Mouse (Mus musculus) common myeloid progenitor, adult 5-6 weeks (primary cell): ENCODE data around the gene Eps8l1. TPM values are rescaled to one million over a fixed set of nuclear protein-coding genes. Genes with fewer than 3 reads are reported as not detected.
"Not testable (repeated sequence)": the region's sequence is repeated elsewhere in the genome, so short reads cannot be mapped to it uniquely, and the experiment has no call there.

Experiments
- ATAC-seq: replicated peaks from 2 replicates; pipeline ENCODE4 v1.8.0; 2016; ENCODE audit warnings: low read depth, mild to moderate bottlenecking, moderate TSS enrichment, inconsistent platforms; ENCODE audit not compliant: poor library complexity, severe bottlenecking
- total RNA-seq: library from RNA; stranded (forward); fragments of 200-1000, 187-1606 nt; gene quantifications from 2 replicates; pipeline ENCODE4 v1.2.3, GENCODE M21; 2017

Gene Eps8l1
- 4.2 and 5.6 TPM in 2 replicates for total RNA-seq

DNA sequence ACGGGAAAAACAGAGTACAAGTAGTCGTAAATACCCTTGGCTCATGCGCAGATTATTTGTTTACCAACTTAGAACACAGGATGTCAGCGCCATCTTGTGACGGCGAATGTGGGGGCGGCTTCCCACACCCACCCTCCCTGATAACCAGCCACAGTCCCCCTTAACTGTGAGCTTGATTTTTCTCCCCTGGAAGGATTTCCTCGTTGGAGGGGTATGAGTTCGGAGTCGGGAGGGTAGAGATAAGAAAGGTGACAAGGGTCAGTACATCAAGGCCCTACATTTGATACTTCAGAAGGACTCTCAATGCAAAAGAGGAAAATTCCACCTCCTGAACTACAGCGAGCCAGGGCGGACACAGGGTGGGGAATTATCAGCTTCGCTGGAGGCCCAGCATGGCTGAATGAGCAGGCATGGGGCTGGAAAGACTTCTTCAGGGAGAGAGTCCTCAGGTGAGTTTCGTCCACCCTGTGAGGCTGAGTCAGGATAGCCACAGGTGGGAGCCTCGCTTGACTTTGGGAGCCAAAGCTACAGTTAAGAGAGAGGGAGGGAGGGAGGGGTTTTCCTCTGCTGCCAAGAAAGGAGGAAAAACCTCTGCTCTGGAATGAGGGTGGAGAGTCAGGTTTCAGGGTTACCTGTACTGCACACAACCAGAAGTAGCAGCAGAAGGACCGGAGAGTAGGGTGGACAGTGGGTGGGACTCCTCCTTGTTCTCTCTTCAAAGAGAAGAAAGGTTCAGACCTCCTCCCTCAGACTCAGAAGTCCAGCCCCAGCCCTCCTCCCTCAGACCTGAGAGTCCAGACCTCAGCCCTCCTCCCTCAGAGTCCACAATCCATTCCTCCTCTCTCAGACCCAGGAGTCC lies at the start of gene Eps8l1:
TSS of gene Eps8l1 (plus strand) at position 99 of the 859 bp plus-strand sequence.
- ATAC-seq = peak; percentile 36; the same call in 1 of the 2 replicates

DNA sequence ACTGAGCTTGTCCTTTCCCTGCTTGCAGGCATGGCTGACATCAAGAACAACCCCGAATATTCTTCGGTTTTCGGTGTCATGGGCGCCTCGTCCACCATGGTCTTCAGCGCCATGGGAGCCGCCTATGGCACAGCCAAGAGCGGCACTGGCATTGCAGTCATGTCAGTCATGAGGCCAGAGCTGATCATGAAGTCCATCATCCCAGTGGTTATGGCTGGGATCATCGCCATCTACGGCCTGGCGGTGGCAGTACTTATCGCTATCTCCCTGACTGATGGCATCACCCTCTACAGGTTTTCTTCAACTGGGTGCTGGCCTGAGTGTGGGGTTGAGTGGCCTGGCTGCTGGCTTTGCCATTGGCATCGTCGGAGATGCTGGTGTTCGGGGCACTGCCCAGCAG lies 48.1 kb upstream of the Eps8l1 start:
- ATAC-seq = not testable (repeated sequence)

DNA sequence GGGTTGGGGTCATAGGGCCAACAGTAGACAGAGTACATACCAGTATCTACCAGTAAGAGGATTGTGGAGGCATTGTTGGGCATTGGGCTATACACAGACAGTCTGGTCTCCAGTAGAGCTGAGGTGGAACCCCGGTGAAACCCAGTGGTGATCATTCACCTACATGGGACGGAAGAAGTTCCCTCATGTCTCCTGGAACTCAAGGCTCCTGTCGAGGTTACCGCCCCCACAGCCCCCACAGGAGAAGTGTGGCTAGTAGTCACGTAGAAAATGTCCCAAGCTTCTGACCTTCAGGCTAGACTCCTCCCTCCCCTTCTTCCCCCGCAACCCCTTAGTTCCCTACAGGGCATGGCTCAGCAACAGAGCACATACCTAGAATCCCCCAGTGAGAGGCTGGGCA lies 40.8 kb upstream of the Eps8l1 start:
- no peak for ATAC-seq

DNA sequence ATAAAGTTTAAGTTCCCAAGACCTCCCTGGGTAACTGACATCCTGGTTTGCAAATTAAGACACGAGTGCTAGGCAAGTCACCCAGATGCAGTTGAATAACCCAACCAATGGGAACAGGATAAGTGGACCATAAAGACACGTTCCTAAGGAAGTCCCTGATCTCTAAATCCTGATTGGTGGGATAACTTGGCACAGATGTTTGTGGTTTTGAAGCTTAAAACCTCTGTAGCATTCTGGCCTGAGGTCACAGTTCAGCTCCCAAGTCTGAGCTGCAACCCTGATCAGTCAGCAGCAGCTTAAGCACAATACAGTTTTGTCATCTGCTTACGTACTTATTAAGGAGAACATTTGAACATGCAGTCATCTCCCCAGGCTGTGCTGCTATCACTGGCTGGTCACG lies 40.2 kb upstream of the Eps8l1 start:
- ATAC-seq = no peak

DNA sequence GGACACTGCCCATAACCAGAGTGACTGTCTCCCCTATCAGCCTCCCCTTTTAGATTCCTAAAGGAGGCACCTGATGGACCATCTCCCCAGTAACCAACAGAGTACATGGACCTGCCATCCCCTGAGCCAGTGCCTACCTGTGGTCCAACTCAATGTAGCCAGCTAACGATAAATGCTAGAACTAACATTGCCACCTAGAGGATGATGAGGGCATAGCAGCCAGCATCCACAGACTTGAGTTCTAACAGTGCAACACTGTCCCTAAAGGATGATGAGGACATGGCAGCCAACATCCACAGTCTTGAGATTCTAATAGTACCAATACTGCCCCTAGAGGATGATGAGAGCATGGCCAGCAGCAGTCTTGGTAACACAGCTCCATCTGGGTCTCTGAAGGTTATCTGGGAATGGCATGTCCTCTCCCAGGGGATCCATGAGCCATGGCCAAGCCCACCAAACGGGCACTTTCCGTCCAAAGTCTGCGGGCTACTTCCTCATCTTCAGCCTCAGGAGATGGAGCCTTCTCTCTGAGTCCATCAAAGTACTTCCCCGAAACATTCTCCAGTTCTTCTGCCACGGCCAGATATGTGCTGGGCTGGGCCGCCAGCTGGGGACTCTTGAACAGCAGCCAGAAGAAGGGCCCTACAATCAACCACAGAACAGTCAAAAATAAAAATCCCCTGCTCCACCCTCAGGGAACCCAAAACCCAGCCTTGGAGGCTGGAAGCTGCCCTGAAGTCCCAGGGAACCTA lies 33.1 kb upstream of the Eps8l1 start:
- peak; percentile 86 for ATAC-seq

DNA sequence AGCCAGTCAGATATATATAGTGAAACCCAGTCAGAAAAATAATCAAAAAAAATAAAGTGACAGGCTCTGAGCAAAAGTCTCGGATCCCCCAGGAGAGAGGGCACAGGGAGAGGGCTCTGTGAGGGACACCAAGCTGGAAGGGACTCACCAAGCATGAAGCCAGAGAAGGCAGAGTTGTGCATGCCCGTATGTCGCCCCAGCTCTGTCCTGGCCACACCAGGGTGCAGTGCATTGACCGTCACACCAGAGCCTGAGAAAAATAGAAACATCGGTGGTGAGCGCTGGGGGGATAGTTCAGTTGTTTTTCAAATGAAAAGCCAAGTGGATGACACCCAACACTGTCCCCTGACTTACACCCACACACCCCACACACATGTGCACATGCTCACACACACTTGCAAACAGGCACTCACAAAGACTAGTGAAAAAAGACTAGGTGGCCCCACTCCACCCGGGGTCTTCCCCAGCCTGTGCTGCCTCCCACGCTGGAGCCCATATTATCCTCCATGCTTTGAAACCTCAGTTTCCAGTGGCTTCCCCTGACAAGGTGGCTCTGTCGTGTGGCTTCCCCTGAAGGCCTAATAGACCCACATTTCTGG lies 30.1 kb upstream of the Eps8l1 start:
- no peak for ATAC-seq

DNA sequence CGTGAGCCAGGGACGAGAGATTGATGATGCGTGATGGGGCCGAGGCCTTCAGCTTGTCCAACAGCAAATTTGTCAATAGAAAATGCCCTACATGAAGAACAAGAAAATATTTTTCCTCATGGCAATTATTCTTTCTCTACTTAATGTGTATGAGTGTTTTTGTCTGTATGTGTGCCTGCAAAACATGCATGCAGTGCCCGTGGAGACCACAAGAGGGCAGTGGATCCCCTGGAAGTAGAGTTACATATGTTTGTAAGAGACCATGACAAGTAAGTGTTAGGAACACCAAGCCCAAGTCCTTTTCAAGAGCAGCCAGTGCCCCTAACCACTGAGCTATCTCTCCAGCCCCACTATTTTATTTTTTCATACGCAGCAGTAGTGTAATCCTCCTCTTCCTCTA lies 28.9 kb upstream of the Eps8l1 start:
- ATAC-seq = peak; percentile 28; the same call in 1 of the 2 replicates

DNA sequence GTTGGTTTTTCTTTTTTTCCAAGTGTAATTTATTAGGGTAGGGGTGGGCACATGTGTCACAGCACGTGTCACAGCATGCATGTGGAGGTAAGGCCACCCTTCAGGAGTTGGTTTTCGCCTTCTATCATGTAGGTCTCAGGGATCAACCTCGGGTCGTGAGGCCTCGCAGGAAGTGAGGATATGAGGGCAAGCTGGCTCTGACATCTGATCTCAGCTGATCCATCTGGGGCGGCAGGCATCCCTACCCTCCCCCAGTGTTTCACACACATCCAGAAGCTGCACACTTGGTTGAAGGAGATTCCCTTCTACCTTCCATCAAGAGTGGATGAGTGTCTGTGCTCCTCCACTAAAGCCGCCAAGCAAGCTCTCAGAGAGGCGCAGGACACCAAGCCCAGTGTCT lies 28.4 kb upstream of the Eps8l1 start:
- no peak for ATAC-seq

DNA sequence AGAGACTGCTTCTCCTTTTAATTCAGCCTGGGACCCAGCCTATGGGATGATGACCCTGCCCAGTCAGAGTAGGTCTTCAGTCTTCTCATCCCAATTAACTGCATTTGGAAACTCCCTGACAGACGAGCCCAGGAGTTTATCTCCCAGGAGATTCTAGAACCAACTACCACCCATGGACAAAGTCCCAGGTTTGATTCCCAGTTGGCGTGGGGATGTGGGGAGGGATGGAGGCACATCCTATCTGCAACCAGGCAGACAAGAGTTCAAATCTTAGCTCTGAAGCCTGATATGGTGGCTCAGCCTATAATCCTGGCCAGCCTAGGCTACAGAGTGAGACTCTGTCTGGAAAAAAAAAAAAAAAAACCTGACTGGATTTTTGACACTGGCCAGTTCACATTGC lies 22.8 kb upstream of the Eps8l1 start:
- no peak for ATAC-seq

DNA sequence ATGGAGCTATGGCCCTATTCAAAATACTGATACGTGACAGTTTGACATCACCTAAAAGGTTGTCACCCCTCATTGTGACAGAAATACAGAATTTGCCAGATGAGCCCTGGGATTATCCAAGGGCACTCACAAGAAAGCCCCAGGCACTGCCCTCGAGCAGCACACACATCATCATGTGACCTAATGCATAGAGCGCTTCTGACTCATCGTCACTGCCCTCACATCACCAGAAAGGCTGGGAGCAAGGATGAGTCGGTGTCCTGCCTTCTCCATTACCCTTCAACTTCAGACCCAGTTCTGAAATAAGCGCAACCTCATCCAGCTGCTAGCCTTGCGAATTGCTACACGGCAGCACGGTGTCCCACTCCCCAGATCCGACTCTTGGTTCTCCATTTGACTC lies 19.9 kb upstream of the Eps8l1 start:
- ATAC-seq = no peak

DNA sequence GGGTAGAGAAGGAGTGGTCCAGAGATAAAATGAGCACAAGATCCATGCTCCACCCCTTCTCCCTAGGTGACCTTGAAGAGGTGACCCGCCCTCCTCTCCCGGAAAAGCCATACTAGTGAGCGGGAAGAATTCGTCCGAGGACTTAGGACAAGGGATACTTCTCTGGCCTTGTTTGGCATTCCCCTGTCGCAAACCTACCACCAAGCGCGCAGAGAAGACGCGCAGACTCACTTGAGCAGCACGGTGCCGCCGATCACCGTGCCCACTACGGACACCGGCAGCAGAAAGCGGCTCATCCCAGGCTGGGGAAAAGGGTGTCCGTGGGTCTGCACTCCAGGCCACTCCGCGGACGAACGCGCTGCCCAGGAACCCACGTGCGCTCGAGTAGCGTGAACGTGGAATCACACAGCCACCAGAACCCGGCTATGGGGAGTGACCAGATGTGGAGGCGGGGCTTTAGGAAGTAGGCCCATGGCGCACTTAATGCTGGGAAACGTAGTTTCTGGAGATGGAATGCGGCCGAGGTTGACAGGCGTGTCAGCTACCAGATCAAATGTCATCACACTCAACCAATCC lies 15.2 kb upstream of the Eps8l1 start, which contains the start of gene Rdh13:
TSS of gene Rdh13 (minus strand) at position 434 of the 576 bp plus-strand sequence.
- ATAC-seq = peak; percentile 99

DNA sequence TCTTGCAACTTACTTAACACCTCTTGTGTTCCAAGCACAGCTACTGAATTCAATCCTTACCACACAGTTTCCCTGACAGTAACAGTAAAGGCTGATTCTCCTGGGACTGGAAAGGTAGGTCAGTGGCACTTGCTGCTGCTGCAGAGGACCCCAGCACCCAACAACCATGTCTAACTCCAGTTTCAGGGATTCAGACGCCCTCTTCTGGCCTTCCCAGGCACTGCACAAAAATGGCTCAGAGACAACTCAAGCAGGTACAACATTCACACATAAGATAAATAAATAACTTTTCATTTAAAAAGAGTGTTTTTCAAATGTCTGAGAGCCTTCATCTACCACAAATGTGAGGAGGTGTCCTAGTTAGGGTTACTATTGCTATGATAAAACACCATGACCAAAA lies 13.3 kb upstream of the Eps8l1 start:
- ATAC-seq = no peak

DNA sequence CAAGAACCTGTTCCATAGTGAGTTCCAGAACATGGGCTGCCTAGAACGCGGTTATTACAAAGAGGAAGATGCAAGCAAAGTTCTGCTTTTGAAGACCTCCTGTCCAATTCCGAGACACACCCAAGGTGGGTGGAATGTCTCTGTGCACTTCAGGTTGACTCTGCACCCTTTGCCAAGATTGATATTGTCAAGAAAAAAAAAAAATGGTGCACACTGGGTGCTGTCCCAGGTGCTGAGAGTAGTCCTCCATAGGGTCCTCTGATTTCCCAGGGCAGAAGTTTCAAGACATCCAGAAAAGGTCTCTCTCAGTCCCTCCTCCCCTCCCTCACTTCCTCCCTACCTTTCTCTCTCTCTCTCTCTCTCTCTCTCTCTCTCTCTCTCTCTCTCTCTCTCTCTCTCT lies 12.0 kb upstream of the Eps8l1 start:
- ATAC-seq = no peak

DNA sequence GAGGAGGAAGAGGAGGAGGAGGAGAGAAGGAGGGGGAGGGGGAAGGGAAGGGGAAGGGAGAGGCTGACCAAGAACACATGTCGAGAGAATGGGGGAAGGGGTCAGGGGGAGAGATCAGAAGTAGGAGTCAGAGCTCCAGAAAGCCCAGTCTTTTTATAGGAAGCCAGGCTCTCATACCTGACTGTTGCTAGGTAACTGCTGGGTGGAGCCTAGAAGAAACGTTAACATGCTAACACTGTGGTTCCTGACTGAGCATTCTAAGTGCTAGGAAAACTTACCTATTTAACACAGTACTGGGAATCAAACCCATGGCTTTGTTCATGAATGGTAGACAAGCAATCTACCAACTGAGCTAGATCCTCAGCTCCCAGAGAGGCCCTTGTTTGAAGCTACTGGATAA lies 11.3 kb upstream of the Eps8l1 start:
- ATAC-seq = no peak

DNA sequence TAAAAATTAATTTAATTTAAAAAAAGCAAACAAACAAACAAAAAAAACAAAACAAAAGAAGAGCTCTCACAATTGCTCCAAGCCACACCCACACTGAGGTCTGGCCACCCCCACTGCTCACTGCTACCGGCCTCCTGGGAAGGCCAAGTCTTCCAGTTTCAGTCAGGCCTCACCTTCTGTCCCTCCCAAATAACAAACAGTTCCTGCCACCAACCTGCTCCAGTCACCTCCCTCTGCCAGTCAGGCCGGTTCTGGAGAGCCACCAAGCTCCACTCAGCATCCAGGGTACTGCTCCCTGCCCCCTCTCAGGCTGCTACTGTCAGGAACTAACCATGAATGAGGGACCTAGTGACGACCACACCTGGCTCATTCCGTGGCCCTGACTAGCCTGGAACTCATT lies 7.8 kb upstream of the Eps8l1 start:
- 0 out of 2 replicates have a peak, but pooled peaks have one; percentile 18 for ATAC-seq

DNA sequence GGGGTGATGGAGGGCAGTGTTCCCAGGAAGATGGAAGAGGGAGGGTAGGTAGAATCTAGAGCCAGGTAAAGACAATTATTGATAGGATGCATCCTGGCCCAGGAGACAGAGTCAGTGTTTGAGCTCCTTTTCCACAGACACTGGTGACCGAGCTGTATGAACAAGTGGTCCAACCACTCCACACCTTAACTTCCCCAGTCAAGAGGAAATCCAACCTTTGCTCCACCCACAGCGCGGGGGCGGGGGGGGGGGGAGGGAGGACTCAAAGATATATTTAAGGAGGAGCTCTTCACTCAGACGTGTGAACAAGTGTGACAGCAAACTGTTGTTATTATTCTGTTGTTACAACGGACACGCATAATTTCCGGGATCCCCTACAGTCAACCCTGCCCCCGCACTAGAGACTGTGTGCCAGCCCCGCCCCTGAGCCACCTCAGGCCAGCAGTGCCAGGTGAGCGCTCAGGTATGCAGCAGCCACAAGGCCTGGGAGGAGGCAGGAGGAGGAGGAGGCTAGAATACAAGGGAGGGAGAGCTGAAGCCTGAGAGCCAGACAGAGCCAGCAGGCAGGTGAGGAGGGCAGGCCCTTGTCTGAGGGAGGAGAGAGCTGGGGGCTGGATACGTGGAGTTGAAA lies 3.8 kb downstream of the Eps8l1 start:
- peak; percentile 17; the same call in 1 of the 2 replicates for ATAC-seq

DNA sequence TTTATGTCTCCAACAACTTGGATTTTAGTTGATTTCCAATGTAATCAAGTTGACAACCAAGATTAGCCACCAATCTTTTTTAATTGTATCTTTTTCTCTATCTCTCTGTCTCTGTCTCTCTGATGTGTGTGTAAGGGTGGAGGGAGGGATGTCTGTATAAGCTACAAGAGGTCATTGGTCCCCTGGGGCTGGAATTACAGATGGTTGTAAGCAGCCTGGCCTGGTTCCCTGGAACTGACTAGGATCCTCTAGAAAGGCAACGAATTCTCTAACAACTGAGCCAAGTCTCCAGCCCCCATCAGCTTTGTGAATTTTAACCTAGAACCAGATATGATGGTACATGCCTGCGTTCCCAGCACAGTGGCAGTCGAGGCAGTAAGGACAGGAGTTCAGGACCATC lies 7.3 kb downstream of the Eps8l1 start:
- no peak for ATAC-seq

DNA sequence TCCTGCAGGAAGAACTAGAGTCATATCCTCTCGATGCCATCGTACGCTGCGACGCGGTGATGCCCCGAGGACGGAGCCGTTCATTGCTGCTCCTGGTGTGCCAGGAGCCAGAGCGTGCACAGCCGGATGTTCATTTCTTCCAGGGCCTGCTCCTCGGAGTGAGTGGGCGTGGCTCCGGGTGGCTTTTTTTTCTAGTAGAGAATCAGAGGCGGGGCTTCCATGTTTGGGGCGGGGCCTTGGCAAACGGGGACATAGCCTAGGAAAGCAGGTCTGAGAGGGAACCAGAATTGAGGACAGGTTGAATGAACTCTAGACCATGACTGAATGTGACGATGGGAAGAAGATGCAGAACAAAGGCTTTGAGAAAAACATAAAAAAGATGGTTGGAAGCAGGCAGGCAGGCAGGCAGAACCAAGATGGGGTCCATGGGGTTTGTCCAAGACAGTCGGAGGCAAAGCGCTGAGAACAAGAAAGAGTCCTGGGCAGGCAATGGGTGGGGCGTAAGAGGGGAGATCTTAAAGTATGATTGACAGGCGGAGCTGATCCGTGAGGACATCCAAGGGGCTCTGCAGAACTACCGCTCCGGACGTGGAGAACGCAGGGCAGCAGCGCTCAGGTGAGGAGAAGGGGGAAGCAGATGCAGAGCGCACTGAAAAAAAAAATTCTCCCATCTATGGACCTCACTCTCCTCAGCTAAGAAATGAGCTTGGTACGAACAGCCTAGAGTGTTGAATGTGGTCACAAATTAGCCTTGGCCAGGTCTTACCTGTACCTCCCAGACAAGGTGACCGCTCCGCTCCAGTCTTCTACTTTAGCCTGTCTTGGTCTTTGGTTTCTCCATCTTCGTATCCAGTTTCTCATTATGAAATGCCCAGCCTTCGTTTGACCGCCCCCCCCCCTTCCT lies 10.1 kb downstream of the Eps8l1 start:
- peak; percentile 34; the same call in 1 of the 2 replicates for ATAC-seq

DNA sequence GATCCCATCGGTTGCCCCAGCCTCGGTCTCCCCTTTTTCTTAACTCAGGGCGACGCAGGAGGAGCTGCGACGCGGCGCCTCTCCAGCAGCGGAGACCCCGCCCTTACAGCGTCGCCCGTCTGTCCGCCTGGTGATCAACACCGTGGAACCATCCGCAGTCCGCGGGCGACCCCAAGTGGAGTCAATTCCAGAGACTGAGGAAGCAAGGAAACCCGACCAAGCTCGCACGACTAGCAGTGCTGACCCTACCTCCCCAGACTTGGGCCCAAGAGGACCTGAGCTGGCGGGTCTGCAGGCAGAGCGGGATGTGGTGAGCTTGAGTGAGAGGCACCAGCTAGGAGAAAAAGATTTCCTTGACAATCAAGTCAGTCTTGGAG lies 10.7 kb downstream of the Eps8l1 start:
- ATAC-seq = peak; percentile 81
